Mouse (Mus musculus) fat pad, adult 2 months (tissue): ENCODE measurements at regions not wholly inside any gene's neighbourhood (a gene's known extent, or its start where the extent isn't known, plus 50 kb on each side); places are given as distances from the start of the nearest gene placed in this dataset.

Experiments
- DNase-seq: peaks from one replicate; pipeline ENCODE4 v3.0.0-alpha.2; 2011; ENCODE audit warnings: low read depth, low spot score; ENCODE audit errors: extremely low read depth

DNA sequence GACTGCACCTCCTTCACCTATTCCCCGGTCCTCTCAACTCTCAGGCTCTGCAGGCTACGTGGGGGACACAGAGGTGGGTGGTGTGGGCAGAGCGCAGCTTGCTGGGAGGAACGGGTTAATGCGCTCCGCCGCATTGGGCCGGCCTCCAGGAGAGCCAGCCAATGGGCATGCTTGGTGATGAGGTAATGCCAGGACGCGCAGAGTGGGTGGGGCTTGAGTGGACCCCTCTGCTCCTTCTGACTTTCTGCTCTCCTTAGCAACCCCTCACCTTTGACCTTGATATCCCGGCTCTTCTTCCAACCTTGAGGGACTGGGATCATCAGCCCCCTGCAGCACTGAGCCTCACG is 85.2 kb downstream of the 1700001O22Rik start:
- no peak for DNase-seq

DNA sequence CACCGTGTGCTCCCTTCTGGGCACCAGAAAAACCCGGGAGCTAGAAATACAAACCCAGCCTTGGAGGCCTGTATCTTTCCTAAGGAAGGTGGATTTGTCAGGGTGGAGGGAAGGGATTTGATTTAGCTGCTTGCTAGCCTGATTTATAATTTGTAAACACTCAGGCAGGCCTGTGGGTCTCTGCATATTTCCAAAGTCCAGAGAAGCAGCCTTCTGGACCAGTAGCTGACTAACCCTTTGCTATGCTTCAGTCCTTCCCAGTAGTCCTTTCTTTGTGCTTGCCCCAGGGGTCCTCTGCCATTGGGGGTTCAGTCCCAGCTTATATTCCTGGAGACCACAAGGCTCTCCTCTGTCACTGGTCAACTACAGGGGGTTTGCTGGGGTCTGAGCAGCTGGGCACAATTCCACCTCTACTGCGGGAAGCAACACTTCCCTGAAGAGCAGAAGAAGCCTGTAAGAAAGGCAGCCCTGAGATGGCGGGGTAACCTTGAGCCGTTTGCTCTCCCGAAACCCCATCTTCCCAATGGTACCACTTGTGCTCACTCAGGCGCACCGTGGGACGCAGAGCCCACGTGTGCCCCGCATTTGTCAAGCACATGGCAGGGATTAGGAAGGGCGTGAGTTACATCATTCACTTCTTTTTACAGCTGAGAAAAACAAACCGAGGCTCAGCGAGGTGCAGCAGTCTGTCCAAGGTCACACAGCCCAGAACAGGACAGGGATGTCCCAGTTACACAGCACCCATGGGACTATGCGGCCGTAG is 85.7 kb downstream of the 1700001O22Rik start:
- no peak for DNase-seq

DNA sequence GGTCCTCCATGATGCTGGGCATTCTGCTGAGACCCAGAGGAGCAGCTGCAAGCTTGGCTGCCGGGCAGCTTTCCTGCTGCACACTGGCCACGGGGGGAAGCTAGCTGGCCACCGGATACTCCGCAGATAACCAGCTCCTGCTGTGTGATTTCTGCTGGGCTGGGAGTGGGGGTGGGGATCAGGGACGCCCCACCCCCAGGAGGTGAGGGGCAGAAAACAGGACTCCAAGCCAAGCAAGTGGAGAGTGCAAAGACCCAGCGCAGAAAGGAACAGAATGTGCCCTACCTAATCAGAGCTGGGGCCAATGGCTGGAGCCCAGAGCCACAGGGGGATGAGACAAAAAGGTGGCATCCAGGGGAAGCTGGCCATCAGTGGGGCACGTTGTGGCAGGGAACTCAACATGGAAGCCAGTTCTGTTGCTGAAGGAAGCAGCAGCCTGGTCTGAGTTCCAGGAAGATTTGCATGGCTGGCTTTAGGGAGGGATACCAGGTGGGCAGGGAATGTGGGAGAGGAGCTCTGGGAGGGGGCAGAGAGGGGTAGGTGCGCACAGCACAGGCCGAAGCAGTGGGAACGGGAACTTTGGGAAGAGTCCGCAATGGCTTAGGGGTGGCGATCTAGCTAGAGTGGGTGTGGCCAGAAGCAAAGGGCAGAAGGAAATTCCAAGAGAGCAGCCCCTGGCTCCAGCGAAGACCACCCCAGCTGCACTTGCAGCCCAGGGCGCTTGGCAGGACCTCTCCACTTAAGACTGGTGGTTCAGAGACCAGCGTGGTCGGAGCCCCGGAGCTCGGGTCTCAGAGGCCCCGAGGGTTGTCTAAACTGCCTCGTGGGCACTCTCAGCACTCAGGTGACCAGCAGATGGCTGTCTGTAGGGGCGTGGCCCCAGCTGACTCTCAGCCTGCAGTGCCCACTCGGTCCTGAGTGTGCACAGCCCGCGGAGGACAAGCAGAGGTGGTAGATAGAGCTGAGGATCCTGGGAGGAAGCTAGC is 86.6 kb downstream of the 1700001O22Rik start:
- no peak for DNase-seq

DNA sequence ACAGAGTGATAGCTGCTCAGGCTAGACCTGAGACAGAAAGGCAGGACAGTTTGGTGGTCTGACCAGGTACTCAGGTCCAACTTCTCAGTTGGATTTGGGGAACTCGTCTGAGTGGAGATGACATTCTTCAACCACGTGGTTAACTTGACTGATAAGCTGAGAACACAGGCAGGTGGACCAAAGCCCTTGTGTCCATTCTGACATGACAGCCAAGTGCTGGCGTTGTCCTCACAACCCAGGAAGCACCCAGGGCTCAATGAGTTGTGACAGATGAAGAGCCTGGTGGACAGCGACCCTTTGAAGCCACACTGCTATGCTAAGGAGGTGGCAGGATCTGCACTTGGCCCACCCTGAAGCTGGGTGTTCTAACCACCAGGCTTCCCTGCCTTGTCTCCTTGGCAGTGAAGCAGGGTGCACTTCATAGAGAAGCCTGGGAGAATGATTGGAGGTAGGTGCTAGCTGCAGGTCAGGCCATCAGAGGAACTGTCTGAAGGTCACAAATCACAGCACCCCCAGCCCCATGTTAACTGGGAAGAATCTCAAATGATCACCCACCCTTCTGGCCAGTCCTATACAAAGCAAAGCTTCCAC is 87.6 kb downstream of the 1700001O22Rik start:
- DNase-seq = no peak

DNA sequence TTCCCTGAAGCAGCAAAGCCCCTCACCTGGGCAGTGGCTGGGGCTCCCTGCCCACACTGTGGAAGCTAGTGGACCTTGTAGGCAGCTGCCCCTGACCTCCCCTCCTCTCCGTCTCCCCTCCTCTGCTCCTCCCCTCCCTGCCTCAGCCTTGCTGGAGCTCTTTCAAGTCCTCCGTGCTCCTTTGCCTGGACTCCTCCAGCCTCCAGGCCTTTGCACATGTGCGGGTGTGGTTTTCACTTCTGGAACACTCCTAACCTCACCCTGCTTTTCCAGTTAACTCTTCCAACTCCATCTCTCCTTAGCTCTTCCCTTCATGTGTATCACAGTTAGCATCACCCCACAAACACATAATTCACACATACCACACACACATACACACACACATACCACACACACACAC is 89.9 kb downstream of the 1700001O22Rik start:
- no peak for DNase-seq

DNA sequence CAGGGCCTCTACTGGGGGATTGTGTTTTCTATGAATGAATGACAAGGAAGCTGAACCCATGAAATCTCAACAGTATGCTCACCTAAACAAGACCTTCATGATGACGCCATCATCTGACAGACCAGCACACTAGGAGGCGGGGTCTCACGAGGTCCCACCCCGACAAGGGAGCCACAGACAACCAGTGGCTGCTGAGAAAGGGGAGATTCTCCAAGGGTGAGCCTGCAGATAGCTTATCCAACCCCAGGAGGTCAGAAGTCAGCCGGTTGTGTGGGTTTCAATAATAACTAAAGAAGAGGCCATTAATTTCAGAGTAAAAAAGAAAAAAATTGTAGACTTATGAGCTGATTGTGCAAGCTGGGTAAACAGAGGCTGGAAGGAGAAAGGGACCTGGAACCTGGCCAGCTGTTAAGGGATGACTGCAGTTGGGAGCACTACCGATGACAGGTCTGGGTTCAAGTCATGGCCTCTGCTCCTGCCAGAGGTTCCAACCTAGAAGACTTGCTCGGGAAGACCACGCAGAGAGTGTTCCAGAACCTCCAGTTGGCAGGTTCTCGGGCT is 90.5 kb downstream of the 1700001O22Rik start:
- no peak for DNase-seq

DNA sequence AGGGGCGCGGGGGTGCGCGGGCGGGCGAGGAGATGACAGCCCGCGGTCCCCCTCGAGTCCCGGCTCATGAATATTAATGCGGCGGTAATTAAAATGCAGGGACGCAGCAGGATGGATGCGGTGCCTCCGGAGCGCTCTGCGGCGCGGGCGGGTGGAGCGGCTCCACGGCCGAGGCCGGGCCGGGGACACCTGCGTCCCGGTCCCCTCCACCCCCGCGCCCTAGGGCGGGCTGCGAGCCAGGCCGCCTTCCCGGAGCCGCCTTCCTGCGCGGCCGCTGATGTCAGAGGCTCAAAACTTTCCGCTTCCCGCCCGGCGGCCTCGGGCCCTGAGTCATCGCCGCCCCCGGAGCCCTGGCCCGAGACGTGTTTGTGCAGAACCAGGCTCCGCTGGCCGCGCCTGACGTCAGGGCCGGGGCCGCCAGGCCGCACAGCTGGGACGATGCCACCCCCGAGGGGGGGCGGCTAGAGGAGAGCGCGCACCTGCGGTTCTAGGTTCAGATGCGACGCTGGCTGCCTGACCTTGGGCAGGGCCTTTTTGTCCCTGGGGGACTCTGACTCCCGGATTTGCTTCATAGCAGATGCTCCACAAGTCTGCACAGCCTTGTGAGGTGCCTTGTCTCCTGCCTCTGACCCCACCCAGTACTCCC is 91.5 kb downstream of the 1700001O22Rik start:
- no peak for DNase-seq

DNA sequence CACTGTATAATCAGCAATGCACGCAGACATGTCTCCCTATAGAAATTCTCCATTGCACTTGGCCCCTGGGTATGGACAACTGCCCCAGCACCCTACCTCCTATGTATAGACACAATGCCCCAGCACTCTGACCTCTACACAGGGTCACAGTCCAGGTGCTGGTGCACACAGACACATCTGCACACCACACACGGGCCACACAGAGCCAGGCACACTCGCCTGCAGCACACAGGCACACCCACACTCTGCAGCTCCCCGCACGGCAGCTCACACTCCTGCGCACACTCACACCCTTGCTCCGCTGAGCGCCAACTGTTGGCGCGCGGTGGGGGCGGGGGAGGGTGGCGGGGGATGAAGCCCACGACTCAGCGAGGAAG is 92.0 kb downstream of the 1700001O22Rik start:
- no peak for DNase-seq

DNA sequence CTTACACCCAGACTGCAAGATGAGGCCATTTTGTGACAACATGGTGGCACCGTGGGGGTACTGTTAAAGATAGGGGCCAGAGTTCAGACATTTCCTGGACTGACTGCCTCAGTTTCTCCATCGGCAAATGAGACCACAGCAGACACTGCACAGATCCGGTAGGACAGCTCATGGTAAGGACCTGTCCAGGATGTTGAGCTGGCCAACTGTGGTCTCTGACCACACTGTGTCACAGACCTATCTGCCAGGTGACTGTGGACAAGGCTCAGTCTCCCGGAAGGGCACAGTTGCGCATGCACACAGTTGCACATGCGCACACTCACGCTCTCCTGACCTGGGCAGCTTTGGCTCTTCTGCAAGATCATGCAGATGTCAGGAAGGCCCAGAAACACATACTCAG is 92.6 kb downstream of the 1700001O22Rik start:
- no peak for DNase-seq

DNA sequence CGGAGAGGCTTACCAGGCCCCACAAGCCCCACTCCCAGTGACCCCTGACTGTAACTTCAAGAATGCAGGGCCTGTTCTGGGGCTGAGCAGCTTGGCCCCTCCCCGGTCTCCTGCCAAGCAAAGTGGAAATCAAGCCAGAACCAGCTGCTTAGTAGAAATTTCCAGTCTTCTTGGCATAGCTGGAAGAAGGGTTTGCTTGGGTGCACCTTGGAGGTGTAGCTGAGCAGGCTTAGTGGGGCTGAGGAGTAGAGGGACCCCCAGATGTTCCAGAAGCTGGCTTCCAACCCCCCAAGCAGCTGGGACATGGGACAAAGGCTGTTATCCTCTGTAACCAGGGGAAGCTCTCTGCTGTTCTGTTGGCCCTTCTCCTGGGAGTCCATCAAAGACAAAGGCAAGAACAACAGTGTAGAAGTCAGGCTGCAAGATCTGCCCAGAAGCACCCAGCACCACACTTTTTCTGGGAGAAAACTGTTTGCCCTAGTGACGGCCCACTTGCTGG is 94.0 kb downstream of the 1700001O22Rik start:
- no peak for DNase-seq

DNA sequence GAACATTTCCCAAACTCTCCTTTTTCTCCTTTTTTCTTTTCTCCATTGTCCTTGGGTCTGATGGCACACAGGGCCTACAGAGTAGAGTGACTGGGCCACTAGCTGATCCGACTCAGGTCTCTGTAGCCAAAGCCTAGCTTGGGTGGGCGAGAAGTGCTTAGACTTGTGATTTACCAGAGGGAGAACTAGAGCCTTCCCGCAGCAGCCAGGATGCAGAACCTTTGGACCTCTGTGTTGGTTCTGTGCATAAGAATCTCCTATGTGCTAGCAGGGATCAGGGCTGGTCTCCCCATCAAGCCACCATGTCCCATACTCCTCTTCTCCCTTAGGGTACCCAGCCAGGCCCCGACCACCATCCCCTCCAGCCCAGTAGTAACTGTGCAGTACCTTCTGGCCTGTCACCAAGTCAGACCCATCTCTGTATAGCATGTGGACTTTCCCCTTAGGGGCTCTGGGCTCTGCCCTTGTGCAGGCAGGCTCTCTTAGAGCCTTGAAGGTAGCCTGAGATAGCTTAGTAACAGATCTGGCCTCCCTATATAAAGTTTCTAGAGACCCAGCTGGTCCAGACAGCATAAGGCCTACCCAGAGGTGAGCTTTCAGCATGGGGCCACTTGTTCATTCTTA is 94.6 kb downstream of the 1700001O22Rik start:
- DNase-seq = no peak

DNA sequence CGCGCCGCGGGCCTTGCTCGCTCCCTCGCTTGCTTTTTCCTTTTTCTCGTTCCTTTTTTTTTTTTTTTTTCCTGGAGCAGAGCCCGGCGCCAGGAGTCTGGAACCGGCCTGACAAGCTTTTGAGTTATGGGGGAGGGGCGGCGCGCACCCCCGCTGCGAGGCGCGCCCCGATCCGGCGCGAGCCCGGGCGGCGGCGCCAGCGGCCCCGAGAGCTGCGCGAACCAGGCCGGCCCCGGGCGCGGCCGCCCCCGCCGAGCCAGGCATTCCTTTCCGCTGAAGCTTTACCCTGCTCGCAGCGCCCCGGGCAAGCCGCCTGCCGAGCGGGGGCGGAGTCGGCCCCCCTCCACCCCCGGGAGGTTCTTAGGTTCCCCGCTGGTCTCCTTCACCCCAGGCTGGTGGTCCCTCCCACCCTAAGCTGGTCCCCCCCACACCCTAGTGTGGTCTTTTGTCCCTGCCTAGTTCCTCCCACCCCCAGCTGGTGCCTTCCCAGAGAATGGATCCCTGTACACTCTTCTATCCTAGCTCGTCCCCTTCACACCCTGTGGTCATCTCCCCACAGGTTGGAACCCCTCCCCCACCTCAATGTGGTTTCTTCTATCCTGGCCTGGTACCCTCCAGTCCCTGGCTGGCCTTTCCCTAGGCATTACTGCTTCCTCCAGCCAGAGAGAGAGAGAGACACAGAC is 95.3 kb downstream of the 1700001O22Rik start:
- no peak for DNase-seq

DNA sequence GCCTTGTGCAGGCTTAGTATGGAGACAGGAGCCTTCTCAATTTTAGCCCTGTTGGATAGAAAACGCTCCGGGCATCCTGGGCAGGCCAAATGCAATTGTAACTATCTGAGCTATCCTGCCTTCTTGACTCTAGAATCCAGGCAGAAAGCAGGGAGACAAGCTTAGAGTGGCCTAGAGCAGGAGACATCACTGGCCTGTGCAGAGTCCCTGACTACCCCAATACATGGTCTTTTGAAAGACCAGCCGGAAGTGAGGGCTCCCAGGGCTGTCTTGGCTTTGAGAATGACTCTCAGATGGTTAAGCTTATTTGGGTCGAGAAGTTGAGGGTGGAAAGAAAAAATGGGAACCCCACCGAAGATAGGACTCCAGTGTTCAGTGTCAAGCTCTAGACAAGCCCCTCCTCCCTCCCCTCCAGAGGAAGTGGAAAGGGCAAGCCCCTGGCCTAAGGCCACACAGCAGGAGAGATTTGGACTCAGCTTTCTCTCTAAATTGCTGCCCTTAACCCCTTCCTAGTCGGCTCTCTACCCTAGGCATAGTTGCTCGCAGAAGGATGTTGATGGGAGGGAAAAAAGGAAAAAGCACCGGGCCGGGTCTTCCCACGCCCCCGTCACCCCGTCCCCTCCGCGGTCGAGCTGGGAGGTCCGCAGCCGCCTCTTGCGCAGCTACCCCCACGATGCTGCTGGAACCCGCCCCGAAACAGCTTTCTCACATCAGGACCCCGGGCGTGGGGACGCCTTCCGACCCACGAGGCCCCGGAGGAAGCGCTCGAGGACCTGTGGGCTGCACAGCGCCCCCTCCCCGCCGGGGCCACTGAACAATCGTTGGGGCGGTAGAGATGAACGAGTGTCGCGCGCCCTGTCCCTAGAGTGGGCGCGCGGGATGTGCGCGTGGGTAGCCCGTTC is 96.1 kb downstream of the 1700001O22Rik start:
- DNase-seq = no peak

DNA sequence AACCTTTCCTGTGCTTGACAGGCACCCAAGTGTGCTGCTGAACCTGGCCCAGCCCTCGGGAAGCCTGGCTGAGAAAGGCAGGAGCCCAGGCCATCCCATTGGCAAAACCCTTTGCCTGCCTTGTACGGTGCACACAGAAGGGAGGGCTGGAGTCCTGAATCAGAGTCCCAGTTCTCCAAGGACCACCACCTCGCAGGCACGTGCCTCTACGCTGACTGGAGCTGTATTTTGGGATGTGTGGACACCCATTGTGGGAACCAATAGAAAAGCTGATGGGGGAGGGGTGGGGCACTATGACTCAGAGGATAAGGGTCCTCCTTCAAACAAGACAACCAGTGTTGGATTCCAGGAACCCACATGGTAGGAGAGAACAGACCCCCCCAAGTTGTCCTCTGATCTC is 97.4 kb downstream of the 1700001O22Rik start:
- DNase-seq = no peak

DNA sequence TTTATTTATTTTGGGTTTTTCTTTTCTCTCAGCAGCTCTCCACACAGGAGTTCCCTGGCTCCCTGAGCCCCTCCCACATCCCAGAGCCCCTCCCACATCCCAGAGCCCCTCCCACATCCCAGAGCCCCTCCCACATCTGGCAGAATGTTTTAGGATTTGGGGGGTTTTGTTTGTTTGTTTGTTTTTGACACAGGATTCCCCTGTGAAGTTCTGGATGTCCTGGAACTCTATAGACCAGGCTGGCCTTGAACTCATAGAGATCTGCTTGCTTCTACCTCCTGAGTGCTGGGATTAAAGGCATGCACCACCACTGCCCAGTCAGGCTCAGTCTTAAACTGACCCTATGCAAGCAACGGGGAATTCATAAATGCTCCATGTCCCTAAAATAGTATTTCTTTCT is 100.2 kb downstream of the 1700001O22Rik start:
- DNase-seq = no peak

DNA sequence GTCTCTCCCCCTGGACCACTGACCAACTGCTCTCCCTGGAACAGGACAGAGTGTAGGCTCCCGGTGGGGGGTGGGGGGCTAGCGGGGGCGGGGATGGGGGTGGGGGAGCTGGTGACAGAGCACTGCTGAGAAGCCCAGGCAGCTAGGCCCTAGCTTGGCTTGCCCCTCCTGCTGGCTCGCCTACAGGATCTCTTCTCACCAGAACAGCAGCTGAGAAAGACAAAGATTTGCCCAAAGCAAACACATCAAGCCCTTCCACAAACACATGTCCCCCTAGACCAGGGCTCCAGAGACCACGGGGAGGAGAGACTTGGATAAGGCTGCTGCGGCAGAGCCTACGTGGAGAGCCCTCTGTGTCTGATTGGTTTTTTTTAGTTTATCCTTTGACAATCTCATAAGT is 100.8 kb downstream of the 1700001O22Rik start:
- DNase-seq = no peak

DNA sequence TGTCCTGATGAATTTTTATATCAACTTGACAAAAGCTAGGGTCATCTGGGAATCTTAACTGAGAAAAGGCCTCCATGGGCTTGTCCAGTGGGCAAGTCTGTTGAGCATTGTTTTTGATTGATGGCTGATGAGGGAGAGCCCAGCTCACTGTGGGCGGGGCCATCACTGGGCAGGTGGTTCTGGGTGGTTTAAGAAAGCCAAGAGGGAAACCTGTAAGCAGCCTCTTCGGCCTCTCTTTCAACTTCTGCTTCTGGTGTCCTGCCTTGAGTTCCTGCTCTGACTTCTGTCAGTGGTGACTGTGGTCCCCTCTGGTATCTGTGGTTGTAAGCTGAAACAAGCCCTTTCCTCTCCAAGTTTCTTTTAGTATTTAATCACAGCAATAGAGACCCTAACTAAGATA is 102.6 kb downstream of the 1700001O22Rik start:
- no peak for DNase-seq

DNA sequence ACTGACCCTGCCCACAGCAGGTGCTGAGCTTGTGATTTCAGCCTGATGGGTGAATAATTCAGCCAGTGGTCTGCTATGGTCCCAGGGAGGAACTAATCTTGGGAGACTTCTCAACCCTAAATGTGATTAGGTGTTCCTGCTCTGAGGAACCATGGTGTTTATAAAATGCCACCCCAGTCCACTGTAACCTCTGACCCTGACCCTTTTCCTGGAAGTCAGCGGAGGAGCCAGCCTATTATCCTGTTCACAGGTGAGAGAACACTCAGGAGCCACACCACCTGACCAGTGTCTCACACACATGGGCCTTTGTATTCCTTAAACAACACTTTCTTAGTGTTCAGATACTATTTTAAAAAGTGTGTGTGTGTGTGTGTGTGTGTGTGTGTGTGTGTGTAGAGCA is 103.0 kb downstream of the 1700001O22Rik start:
- no peak for DNase-seq
